Mouse (Mus musculus) megakaryocyte, embryonic 14.5 days (primary cell): ENCODE measurements around the gene Aff3.

Experiments
- FLI1 ChIP-seq: IDR thresholded peaks from 2 replicates; pipeline ENCODE4 v1.6.1; 2012; ENCODE audit warnings: low read length, inconsistent platforms, mixed read lengths
- GATA1 ChIP-seq: IDR thresholded peaks from 3 replicates; pipeline ENCODE4 v1.6.1; 2012; ENCODE audit warnings: mixed read lengths, low read length, inconsistent platforms, borderline replicate concordance

DNA sequence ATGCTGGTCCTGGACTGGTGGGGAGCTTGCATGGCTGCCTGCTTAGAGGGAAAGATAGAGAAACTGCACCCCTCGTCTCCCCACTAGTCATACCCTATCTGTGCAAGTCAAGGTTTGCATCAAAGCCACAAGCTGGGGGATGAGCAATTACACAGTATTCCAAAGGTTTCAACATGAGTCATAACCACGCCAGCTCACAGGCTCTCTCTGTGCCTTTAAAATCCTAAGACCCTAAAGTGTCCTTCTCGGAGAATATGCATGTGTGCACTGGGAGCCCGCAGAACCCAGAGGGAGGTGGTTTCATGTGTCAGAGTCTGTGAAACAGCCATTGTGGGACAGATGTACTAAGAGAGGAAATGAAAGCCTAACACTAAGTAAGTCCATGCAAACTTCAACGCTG, 194.6 kb downstream of the Aff3 start:
- TF ChIP-seq GATA1 = no peak
- no peak for TF ChIP-seq FLI1
